Mouse (Mus musculus) neutrophil, adult 59 days (primary cell): ENCODE results near the gene Cep55. TPM values are rescaled to one million over a fixed set of nuclear protein-coding genes. Genes with fewer than 3 reads are reported as not detected.

Experiments
- total RNA-seq, 2 experiments: library from RNA; stranded (reverse); gene quantifications; 1 replicate in 1 of 2; 2 replicates in 1 of 2; pipeline ENCODE4 v1.2.4; 2023

The Cep55 gene
- 10 to 100 TPM; 15.4 to 18.6 TPM for total RNA-seq

DNA sequence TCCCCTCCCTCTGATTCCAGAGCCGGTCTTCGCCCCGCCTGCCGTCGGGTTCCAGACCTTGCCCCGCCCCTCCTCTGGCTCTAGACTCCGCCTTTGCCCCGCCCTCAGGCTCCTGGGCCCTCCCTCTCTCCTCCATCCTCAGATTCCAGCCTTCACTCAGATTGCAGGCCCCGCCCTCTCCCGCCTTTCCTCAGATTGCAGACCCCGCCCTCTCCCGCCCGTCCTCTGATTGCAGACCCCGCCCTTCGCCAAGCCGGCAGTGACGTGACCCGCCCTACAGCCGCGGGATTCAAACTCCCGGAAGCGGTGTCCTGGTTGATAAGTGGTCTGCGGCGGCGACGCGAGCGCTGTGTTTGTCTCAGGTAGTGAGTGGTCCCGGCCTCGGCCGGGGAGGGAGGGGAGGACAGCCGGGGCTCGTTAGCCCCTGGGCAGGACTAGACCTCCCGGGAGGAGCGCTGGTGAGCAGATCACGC, at the start of gene Cep55:
Gene Cep55 (plus strand): TSS at position 292 of the 473 bp plus-strand sequence.

DNA sequence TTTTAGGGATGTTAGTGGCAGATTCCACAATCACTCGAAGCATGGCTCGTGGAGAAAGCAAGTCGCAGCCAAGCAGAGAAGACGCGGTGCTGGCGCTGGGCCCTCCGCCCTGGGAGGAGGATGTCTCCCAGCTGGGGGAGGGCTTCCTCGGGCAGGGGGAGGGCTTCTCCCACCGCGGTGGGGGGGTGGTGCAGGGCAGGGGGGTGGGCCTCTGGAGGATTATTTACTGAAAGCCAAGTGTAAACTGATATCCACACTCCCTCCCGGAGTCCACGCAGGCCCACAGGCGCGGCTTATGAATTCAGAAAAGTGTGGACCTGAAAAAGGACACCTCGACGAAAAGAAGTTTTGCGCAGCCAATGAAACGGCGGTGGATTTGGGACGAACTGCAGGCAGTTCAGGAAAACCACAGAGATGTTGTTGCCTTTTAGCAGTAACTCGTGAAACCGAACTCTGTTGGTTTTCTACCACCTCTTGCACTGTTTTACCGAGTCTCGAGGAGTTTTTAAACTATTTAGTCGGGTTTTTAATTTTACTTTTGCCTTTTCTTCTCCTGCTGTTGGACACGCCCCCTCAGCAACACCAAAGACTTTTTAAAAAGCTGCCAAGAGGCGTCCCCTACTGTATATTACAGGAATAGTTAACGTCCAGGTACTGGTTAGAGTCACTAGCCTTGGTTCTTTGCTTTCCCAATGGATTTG, 11.4 kb upstream of the Cep55 start, which contains the start of gene Myof:
Gene Myof (minus strand): TSS at position 297 of the 701 bp plus-strand sequence.

DNA sequence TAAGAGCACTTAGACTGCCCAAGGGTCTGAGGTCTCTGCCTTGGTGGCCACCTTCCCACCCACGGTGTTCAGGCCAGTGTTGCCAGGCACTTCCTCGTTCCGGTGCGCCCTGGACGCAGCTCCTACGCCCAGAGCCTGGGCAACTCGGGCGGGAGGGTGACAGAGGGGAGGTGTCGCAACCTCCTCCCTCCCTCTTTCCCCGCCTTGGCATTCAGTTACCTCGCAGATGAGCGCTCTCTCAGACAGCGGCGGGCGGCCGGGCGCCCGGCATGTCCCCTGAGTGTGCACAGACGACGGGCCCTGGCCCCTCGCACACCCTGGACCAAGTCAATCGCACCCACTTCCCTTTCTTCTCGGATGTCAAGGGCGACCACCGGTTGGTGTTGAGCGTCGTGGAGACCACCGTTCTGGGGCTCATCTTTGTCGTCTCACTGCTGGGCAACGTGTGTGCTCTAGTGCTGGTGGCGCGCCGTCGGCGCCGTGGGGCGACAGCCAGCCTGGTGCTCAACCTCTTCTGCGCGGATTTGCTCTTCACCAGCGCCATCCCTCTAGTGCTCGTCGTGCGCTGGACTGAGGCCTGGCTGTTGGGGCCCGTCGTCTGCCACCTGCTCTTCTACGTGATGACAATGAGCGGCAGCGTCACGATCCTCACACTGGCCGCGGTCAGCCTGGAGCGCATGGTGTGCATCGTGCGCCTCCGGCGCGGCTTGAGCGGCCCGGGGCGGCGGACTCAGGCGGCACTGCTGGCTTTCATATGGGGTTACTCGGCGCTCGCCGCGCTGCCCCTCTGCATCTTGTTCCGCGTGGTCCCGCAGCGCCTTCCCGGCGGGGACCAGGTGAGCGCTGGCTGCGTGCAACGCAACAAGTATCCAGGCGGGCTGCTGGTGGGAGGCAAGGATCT, 42.3 kb downstream of the Cep55 start, which contains the start of gene Ffar4:
Gene Ffar4 (plus strand): TSS at position 214 of the 901 bp plus-strand sequence.

Other genes with a start within 250 kb of the Cep55 start
- 10 to 100 TPM; 14.3 to 26.4 TPM for gene Myof, start 11.4 kb upstream of the Cep55 start, total RNA-seq
- gene Ffar4, start 42.1 kb downstream of the Cep55 start, total RNA-seq = under 1 TPM; 0.51 to 0.62 TPM
- not detected for gene Rbp4, start 70.3 kb downstream of the Cep55 start, total RNA-seq
- gene Pde6c, start 77.8 kb downstream of the Cep55 start, total RNA-seq = not detected
- 1 to 10 TPM; 5.9 to 9.2 TPM for gene Fra10ac1, start 169.1 kb downstream of the Cep55 start, total RNA-seq
- not detected for gene Lgi1, start 209.5 kb downstream of the Cep55 start, total RNA-seq